Mouse (Mus musculus) megakaryocyte, embryonic 14.5 days (primary cell): ENCODE data around the gene H2-Eb2. TPM values are rescaled to one million over a fixed set of nuclear protein-coding genes. Genes with fewer than 3 reads are reported as not detected.
A peak's percentile ranks its signal among the peaks of the same experiment; 100 is the strongest.

Experiments used
- H3K27me3 ChIP-seq: replicated peaks from 2 replicates; pipeline ENCODE3; 2012; ENCODE audit warnings: inconsistent platforms
- H3K36me3 ChIP-seq: replicated peaks from 2 replicates; pipeline ENCODE3; 2012; ENCODE audit warnings: low read length, inconsistent platforms, mixed read lengths
- H3K4me1 ChIP-seq: 2 replicates; pipeline ENCODE4 v1.6.1; 2012; ENCODE audit warnings: inconsistent platforms
- H3K4me3 ChIP-seq: replicated peaks from 2 replicates; pipeline ENCODE3; 2012; ENCODE audit warnings: moderate library complexity, mild to moderate bottlenecking, inconsistent platforms
- H3K9me3 ChIP-seq: 2 replicates; pipeline ENCODE4 v1.6.1; 2012; ENCODE audit warnings: inconsistent platforms
- FLI1 ChIP-seq: IDR thresholded peaks from 2 replicates; pipeline ENCODE4 v1.6.1; 2012; ENCODE audit warnings: low read length, inconsistent platforms, mixed read lengths
- GATA1 ChIP-seq: IDR thresholded peaks from 3 replicates; pipeline ENCODE4 v1.6.1; 2012; ENCODE audit warnings: mixed read lengths, low read length, inconsistent platforms, borderline replicate concordance
- polyA plus RNA-seq: library from polyadenylated mRNA; stranded (reverse); fragments of >175 nt; gene quantifications from 2 replicates; pipeline ENCODE4 v1.2.3, GENCODE M21; 2012; ENCODE audit warnings: low replicate concordance; ENCODE audit not compliant: insufficient read depth

Gene H2-Eb2
- polyA plus RNA-seq, 1 experiment = not detected

GRCm38 (mm10) chr17:34292570-34292969 lies 32.9 kb upstream of the H2-Eb2 start:
- H3K4me1 ChIP-seq = peaks cover 48% of the 10 kb centered on the region
- H3K27me3 ChIP-seq = no peaks in the 10 kb centered on the region
- no peak overlapping the region for H3K4me3 ChIP-seq
- no peaks in the 10 kb centered on the region for H3K36me3 ChIP-seq
- no peaks in the 10 kb centered on the region for H3K9me3 ChIP-seq
- no peak for TF ChIP-seq GATA1
- TF ChIP-seq FLI1 = no peak

GRCm38 (mm10) chr17:34293533-34293932 lies 31.9 kb upstream of the H2-Eb2 start:
- H3K36me3 ChIP-seq = no peaks in the 10 kb centered on the region
- H3K4me3 ChIP-seq = no peak overlapping the region
- H3K4me1 ChIP-seq = peaks cover 46% of the 10 kb centered on the region
- H3K27me3 ChIP-seq = peaks cover 5% of the 10 kb centered on the region
- TF ChIP-seq GATA1 = no peak
- no peak for TF ChIP-seq FLI1
- no peaks in the 10 kb centered on the region for H3K9me3 ChIP-seq

DNA sequence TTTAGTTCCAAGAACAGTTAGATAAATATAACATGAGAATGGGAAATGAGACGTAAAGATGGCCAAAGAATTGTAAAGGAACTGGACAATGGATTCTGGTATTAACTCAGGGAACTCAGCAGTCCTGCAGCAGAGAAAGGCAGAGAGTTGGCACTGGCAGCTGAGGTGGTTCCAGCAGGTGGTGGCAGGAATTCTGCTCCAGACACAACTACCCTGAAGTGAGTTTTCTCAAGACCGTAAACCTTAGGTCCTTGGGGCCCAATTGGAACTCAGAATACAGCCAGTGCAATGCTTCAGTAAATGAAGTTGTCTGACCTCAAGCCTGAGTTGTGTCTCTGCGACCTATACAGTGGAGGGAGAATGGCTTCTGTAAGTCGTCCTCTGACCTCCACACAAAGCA lies 31.2 kb upstream of the H2-Eb2 start:
- Histone ChIP-seq H3K36me3 (no peaks in the 10 kb centered on the region), H3K4me1 (peaks cover 46% of the 10 kb centered on the region), H3K4me3 (no peak overlapping the region), H3K27me3 (peaks cover 5% of the 10 kb centered on the region), H3K9me3 (no peaks in the 10 kb centered on the region)
- TF ChIP-seq FLI1 = no peak
- TF ChIP-seq GATA1 = no peak

DNA sequence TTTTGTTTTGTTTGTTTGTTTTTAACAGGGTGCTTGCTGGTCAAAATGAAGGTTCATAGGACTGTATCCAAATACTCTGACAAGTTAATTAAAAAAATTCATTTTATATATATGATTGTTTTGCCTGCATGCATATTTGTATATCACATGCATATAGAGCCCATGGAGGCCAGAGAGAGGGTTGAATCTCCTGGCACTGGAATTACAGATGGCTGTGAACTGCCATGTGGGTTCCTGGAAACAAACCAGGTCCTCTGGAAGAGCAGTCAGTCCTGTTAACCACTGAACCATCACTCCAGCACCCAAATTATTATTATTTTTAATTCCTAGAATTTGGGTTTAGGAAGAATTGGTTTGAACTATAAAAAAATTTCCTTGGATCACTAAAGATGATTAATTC lies 30.2 kb upstream of the H2-Eb2 start:
- H3K27me3 ChIP-seq = peaks cover 5% of the 10 kb centered on the region
- peaks cover 46% of the 10 kb centered on the region for H3K4me1 ChIP-seq
- no peak for TF ChIP-seq GATA1
- TF ChIP-seq FLI1 = no peak
- no peaks in the 10 kb centered on the region for H3K36me3 ChIP-seq
- no peak overlapping the region for H3K4me3 ChIP-seq
- H3K9me3 ChIP-seq = no peaks in the 10 kb centered on the region

DNA sequence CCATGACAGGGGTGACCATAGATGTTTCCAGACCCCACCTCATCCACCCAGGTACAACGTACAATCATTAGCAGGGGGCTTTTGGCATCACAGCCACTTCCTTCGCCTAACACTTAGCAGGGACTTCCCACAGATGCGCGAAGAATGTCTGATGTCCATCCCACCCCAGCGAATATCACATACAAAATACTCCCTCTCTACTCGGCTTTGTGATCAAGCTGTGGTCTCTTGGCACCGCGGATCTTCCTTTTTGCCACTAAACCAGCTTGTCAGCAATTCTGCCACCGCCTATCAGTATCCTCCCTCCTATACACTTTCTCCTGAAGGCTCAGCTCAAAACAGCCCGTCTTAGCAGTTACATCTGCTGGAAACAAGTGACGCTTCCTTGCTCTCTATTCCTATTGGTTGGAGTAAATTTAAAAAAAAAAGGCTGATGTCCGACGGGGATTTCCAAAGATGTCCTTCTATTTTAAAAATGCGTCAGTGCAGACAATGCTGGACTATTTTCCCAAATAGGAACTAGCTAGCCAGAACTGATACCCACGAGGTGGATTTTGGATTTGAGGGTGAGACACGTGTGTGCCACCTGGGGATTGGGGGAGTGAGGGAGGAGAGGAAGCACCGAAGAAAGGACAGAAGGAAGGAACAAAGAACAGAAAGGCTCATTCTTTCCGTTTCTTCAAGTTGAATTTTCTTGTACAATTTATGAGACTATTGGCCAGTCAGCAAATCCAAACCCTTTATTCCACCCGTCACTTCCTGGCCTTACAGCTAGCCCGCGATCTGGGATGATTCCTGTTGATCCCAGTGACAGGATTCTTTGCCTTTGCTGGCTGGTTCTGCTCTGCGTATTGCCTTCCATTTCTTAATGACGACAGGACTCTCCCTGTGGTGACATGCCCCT lies 29.3 kb upstream of the H2-Eb2 start:
- TF ChIP-seq FLI1 = no peak
- no peak for TF ChIP-seq GATA1
- no peaks in the 10 kb centered on the region for H3K9me3 ChIP-seq
- H3K4me3 ChIP-seq = peak overlapping the region; percentile 77
- no peaks in the 10 kb centered on the region for H3K36me3 ChIP-seq
- peaks cover 7% of the 10 kb centered on the region for H3K27me3 ChIP-seq
- peaks cover 45% of the 10 kb centered on the region for H3K4me1 ChIP-seq

- peaks cover 24% of the 10 kb centered on the region for H3K4me1 ChIP-seq
- no peaks in the 10 kb centered on the region for H3K36me3 ChIP-seq
- no peak for TF ChIP-seq FLI1
- no peak for TF ChIP-seq GATA1
- H3K9me3 ChIP-seq = no peaks in the 10 kb centered on the region
- peaks cover 9% of the 10 kb centered on the region for H3K27me3 ChIP-seq
- no peak overlapping the region for H3K4me3 ChIP-seq
Observed at GRCm38 (mm10) chr17:34299356-34299755, 26.1 kb upstream of the H2-Eb2 start.

DNA sequence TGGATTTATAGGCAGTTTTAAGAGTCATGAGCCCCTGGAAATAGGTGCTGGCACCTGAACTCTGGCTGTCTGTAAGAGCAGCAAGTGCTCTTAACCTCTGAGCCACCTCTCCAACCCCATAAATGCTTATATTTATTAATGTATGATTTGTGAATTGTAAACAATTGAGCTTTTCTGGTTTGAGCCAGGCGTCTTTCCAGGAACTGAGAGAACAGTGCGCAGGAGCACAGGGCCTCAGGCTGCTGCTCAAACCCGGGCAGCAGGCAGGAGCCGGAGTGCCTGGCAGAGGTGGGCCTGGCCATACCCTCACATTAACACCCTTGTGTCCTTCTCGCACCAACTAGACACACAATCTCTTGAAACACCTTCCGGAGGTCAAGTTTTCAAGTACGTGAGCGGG lies 25.4 kb upstream of the H2-Eb2 start:
- Histone ChIP-seq H3K9me3 (no peaks in the 10 kb centered on the region), H3K27me3 (peaks cover 9% of the 10 kb centered on the region), H3K4me3 (no peak overlapping the region), H3K4me1 (peaks cover 24% of the 10 kb centered on the region), H3K36me3 (no peaks in the 10 kb centered on the region)
- no peak for TF ChIP-seq FLI1
- TF ChIP-seq GATA1 = no peak

DNA sequence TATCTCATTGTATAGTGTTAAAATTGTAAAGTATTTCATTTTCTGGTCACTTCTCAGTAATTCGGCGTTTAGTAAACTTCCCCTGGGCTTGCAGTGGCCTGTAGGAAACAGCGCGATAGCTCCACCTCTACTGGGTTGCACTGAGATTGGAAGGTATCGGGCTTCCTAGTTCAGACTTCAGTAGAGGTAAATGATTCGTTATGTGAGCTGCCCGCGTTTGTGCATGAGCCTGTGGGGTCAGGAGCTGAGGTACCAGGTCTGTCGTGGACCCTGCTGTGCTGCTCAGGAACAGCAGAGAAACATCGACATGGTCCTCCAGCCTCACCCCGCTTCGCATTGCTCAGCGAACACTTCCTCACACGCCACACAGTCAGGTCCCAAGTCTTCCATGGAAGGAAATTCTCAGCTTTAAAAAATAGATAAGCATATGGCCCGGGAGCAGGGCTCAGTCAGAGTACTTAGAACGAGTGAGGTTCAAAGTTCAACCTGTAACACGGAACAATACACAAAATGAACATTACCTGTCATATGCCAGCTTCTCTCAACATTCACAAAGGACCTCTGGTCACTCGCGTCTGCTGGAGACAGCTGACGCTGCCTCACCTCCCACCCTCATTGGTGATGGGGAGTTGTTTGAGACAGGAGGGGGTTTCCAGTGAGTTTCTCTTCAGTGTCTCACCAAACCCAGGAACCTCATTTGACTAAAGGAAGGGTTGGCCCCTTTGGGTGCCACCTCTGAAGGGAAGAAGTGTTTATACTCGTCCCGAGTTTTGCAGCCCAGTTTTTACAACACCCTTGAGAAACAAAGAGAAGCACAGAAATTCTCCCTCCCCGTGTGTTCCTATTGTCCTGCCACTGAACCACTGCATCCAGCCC lies 24.5 kb upstream of the H2-Eb2 start:
- H3K36me3 ChIP-seq = no peaks in the 10 kb centered on the region

DNA sequence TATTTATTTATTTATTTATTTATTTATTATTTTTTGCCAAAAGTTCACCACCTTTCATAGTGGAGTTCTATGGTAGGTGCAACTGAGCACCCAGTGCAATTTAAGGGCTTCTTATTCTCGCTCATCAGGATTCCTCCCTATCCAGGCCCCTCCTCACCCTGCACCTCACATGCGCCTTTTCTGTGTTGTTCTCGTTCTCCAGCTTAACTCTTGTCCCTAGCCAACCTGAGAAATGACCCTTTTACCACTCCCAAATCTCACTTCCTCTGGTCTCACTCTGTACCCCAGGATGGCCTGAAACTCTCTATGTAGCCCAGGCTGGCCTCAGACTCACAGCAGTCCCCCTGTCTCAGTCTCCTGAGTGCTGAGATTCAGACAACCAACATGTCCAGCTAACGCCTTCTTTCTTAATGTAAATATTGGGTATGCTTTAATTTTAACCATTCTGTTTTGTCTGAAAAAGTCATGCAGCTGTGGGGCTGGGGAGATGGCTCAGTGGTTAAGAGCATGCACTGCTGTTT lies 23.7 kb upstream of the H2-Eb2 start:
- Histone ChIP-seq H3K4me3 (no peak overlapping the region), H3K9me3 (no peaks in the 10 kb centered on the region)
- no peak for TF ChIP-seq GATA1
- TF ChIP-seq FLI1 = no peak

More for the DNA sequence above, 24.5 kb upstream of the H2-Eb2 start:
- Histone ChIP-seq H3K27me3 (peaks cover 9% of the 10 kb centered on the region), H3K4me1 (peaks cover 26% of the 10 kb centered on the region), H3K4me3 (peak overlapping the region; percentile 59), H3K9me3 (no peaks in the 10 kb centered on the region)
- no peak for TF ChIP-seq FLI1
- TF ChIP-seq GATA1 = no peak

More for the DNA sequence above, 23.7 kb upstream of the H2-Eb2 start:
- no peaks in the 10 kb centered on the region for H3K36me3 ChIP-seq
- H3K4me1 ChIP-seq = peaks cover 26% of the 10 kb centered on the region
- H3K27me3 ChIP-seq = peaks cover 9% of the 10 kb centered on the region
